Mouse (Mus musculus): ENCODE results near the gene Gm38394. TPM values are rescaled to one million over a fixed set of nuclear protein-coding genes. Genes with fewer than 3 reads are reported as not detected.

The Gm38394 gene
- total and polyA plus RNA-seq, 3 experiments = 2.7 to 8.2 (median 4.7) TPM

GRCm38 (mm10) chr1:133692195-133692594 lies 31.1 kb upstream of the Gm38394 start:
- in situ Hi-C loops (cut with MboI; ENCODE audit: low pct_ligation_motif_present, low pct_unique_long_range_greater_than_20kb, low sequenced_read_pairs) = no loop called here
- Histone ChIP-seq H3K79me2 (replicated peaks; ENCODE audit: control insufficient read depth, extremely low read depth, insufficient read depth, poor library complexity, severe bottlenecking) (no peaks in the 10 kb centered on the region; the same call in 1 of the 2 replicates), H3K36me3 (replicated peaks in 1 of 2; ENCODE audit: control insufficient read depth in 1 of 2, insufficient read depth in 1 of 2, low read length in 1 of 2) (peaks cover 0 to 13% of the 10 kb centered on the region in 2 experiments), H3K27ac (ENCODE audit: insufficient read depth, low read depth) (no peak overlapping the region), H3K4me2 (ENCODE audit: insufficient read depth, low read depth, poor library complexity, severe bottlenecking) (no peak overlapping the region), H3K27me3 (replicated peaks) (no peaks in the 10 kb centered on the region), H3K9ac (ENCODE audit: insufficient read depth, low read depth) (no peak overlapping the region), H3K4me1 (ENCODE audit: control insufficient read depth in 1 of 2, insufficient read depth in 2 of 2) (peaks cover 20 to 81% of the 10 kb centered on the region in 2 experiments), H3K9me3 (replicated peaks; ENCODE audit: low read length) (no peaks in the 10 kb centered on the region), H3K4me3 (replicated peaks in 1 of 3; ENCODE audit: low read depth in 2 of 3, low read length in 2 of 3, poor library complexity in 1 of 3) (no peak overlapping the region)
- no peak for DNase-seq (ENCODE audit: extremely low read depth)
- dilution Hi-C loops (cut with MboI; ENCODE audit: extremely low pct_ligation_motif_present, extremely low pct_unique_long_range_greater_than_20kb, low sequenced_read_pairs) = no loop called here
- TF ChIP-seq POLR2AphosphoS2 (IDR thresholded peaks at IDR 0.05; ENCODE audit: low read depth, low read length) = no peak

GRCm38 (mm10) chr1:133691046-133691445 lies 29.9 kb upstream of the Gm38394 start:
- in situ Hi-C loops (cut with MboI; ENCODE audit: low pct_ligation_motif_present, low pct_unique_long_range_greater_than_20kb, low sequenced_read_pairs) (no loop called here), dilution Hi-C loops (cut with MboI; ENCODE audit: extremely low pct_ligation_motif_present, extremely low pct_unique_long_range_greater_than_20kb, low sequenced_read_pairs) (no loop called here)
- Histone ChIP-seq H3K9ac (ENCODE audit: insufficient read depth, low read depth) (no peak overlapping the region), H3K79me2 (replicated peaks; ENCODE audit: control insufficient read depth, extremely low read depth, insufficient read depth, poor library complexity, severe bottlenecking) (no peaks in the 10 kb centered on the region; the same call in none of the 2 replicates), H3K4me3 (replicated peaks in 1 of 3; ENCODE audit: low read depth in 2 of 3, low read length in 2 of 3, poor library complexity in 1 of 3) (no peak overlapping the region), H3K27ac (ENCODE audit: insufficient read depth, low read depth) (no peak overlapping the region; the same call in 1 of the 2 replicates), H3K4me1 (ENCODE audit: control insufficient read depth in 1 of 2, insufficient read depth in 2 of 2) (peaks cover 20 to 70% of the 10 kb centered on the region in 2 experiments), H3K4me2 (ENCODE audit: insufficient read depth, low read depth, poor library complexity, severe bottlenecking) (no peak overlapping the region), H3K9me3 (replicated peaks; ENCODE audit: low read length) (peaks cover 5% of the 10 kb centered on the region), H3K36me3 (replicated peaks in 1 of 2; ENCODE audit: control insufficient read depth in 1 of 2, insufficient read depth in 1 of 2, low read length in 1 of 2) (peaks cover 6 to 23% of the 10 kb centered on the region in 2 experiments), H3K27me3 (replicated peaks) (no peaks in the 10 kb centered on the region)
- DNase-seq (ENCODE audit: extremely low read depth) = no peak
- TF ChIP-seq USF1 (IDR thresholded peaks at IDR 0.05; ENCODE audit: low read depth, low read length) (no peak), GABPA (IDR thresholded peaks at IDR 0.05; ENCODE audit: insufficient replicate concordance, low read depth, low read length) (no peak), ZKSCAN1 (IDR thresholded peaks at IDR 0.05; ENCODE audit: borderline replicate concordance, low read depth, low read length) (no peak), ZC3H11A (IDR thresholded peaks at IDR 0.05; ENCODE audit: low read depth, low read length) (no peak), SMC3 (IDR thresholded peaks at IDR 0.05; ENCODE audit: low read depth, low read length) (no peak), MEF2A (IDR thresholded peaks at IDR 0.05; ENCODE audit: borderline replicate concordance, low read depth, low read length) (no peak), SIN3A (IDR thresholded peaks at IDR 0.05; ENCODE audit: low read length) (no peak), IRF4 (IDR thresholded peaks at IDR 0.05; ENCODE audit: low read depth, low read length) (no peak), EP300 (IDR thresholded peaks at IDR 0.05; ENCODE audit: low read length) (no peak), POLR2A (IDR thresholded peaks at IDR 0.05; ENCODE audit: low read depth, low read length) (no peak), ETS1 (conservative IDR thresholded peaks at IDR 0.05; ENCODE audit: low read depth, low read length) (no peak), JUN (IDR thresholded peaks at IDR 0.05; ENCODE audit: insufficient read depth, low read depth, low read length) (no peak), NRF1 (IDR thresholded peaks at IDR 0.05; ENCODE audit: low read depth, low read length) (no peak), RAD21 (IDR thresholded peaks at IDR 0.05; ENCODE audit: low read depth, low read length) (no peak), TBP (conservative IDR thresholded peaks at IDR 0.05; ENCODE audit: low read depth, low read length) (no peak), POLR2AphosphoS2 (IDR thresholded peaks at IDR 0.05; ENCODE audit: low read depth, low read length) (no peak), MAZ (IDR thresholded peaks at IDR 0.05; ENCODE audit: low read depth, low read length) (no peak)
